Mouse (Mus musculus) lung, postnatal 4 days (tissue): ENCODE results near the gene Prg2.
A peak's percentile ranks its signal among the peaks of the same experiment; 100 is the strongest.

Source experiments
- DNase-seq, 2 experiments: peaks; one replicate each; pipeline ENCODE4 v3.0.0; 2021

Prg2 gene

DNA sequence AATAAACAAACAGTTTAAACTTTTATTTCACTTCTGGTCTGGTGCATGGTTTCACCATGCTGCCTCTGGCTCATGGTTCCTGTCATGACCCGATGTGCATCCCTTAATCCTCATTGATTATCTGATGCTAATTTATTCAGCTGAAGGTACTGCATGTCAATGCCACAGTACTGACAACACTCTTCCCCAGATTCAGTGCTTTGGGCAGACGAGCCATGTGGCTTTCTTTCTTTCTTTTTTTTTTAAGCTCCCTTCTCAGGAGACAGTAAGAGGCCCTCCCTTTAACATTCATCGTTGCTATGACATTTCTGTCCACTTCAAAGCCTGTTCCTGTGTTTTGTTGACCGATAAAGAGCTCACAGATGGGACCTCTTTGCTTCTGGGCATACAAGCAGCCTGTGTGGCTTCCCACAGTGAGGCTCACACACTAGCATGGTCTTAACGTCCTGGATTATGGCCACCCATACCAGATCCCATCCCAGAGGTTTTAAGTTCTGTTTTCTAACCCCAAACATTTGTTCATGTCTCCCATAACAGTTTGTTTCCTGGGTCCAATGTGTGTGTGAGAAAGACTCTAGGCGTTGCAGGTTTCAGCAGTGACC lies 17.3 kb upstream of the Prg2 start:
- DNase-seq = no peak

GRCm38 (mm10) chr2:84964111-84964801 lies 16.0 kb upstream of the Prg2 start:
- no peak for DNase-seq

GRCm38 (mm10) chr2:84967318-84967991 lies 12.8 kb upstream of the Prg2 start:
- no peak for DNase-seq

DNA sequence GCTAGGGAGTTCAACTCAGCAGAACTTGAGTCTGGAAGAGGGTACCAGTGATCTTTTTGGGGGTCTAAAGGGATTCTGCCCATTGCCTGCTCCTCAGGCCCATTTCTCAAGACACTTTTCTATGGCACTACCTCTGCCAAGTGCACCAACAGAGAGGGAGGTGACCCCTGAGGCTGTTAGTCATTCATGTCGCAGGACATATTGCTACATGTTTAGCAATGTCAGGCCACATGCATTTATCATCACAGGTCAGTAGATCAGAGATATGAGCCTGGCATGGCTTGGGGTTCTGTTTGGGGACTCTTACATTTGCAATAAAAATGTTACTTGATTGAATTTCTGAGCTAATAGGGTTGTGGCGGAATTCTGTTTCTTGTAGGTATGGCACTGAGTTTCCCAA lies 4.7 kb upstream of the Prg2 start:
- DNase-seq = no peak

DNA sequence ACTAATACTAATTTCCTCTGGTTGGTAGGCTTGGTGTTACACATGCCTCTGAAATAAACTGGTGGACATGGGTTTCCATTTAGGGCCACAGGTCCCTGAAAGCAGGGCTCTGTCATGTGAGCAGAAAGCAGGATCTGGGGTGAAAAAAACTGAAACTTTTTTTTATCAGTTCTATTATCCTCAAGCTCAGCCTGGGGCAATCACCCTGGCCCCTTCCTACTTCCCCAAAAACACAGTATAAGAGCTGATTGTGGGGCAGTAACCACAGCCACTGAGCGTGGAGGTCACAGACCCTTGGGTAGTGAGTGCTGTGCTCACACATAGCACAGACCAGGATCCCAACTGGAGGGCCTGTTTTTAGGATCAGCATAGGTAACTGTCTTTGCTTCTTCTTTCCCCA lies 7.7 kb downstream of the Prg2 start, which contains the start of gene Prg3:
Prg3 (plus strand) TSS at position 286 of the 400 bp plus-strand sequence.
- no peak for DNase-seq

- DNase-seq = no peak
Measured at GRCm38 (mm10) chr2:84996376-84996775, 16.1 kb downstream of the Prg2 start.

DNA sequence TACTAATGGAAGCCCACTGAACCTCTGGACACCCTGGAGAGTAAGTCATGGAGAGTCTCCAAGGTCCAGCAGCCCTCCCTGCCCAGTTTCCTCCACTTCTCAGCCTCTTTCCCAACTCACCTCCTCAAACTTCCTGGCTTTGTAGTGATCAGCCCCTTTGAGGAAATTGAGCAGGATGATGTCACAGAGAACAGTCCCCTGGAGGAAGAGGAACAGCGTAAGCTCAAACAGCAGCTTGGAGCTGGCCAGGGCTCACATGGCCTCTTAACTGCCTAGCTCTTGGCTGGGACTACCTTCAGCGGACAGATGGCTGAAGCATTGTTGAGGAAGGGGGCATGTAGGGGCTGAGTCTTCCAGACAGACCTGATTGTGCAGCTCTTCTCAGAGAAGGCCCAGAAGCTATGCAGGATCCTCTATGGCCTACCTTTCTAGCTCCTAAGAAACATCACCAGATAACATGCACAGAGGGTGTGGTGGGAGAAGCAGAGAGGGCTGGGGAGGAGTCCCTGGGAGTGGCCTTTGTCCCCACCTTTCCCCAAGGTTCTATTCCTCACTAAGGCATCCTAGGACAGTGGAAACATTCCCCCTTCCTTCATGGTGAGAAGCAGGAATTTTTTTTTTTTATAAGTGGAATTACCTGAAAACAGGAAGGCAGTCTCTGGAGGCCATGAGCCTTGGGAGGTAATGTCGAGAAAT lies 19.4 kb downstream of the Prg2 start:
- DNase-seq = peak in 1 of 2 experiments; percentile 26

- peak; percentile 52 to 63 for DNase-seq
Measured at GRCm38 (mm10) chr2:85001497-85001896, 21.2 kb downstream of the Prg2 start.

GRCm38 (mm10) chr2:85002575-85002974 lies 22.3 kb downstream of the Prg2 start:
- DNase-seq = no peak

DNA sequence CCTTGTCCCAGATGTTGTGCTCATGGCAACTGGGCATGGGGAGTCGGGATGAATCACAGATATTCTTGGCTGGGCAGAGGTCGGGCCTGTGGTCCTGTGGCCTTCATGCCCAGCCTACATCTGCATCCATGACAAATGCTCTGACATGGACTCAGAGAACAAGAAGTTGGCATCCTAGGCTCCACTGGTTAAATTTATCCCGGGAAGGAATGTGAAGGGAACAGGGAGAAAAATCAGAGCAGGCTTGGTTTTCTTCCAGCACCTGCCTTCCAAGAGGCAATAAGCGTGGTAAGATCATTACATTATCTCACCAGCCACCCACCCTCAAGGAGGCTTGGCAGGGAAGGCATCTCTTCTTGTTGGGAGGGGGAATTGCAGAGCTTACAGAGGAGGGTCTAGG lies 24.1 kb downstream of the Prg2 start:
- DNase-seq = no peak

GRCm38 (mm10) chr2:85006600-85006999 lies 26.3 kb downstream of the Prg2 start:
- no peak for DNase-seq

DNA sequence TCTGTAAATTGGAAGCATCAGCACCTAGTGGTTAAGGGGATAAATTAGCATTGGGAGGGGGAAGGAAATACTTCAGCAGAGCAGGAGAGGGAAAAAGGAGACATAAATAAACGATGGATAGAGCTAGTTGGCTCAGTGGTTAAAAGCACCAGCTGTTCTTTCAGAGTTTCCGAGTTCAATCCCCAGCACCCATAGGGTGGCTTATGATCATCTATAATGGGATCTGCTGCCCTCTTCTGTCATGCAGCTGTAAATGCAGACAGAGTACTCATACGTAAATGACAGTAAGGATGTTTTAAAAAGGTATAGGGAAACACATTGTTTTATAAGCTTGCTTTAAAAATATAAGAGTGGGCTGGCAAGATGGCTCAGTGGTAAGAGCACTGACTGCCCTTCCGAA lies 27.5 kb downstream of the Prg2 start:
- peak in 1 of 2 experiments; percentile 27 for DNase-seq

DNA sequence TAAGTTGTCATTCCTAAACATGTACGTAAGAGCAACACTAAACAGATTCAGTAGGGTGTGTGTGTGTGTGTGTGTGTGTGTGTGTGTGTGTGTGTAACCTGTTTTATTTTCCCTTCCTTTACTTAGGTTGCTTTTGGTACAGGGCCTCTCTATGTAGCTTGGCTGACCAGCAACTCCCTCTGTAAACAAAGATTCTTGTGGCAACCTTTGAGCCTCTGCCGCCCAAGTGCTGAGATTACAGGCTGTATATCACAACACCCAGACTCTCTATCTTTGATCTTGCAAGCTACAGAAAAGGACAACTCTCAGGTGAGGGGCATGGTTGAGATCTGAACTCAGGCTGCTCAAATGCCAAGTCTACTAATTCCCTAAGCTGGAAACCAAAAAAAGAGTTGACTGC lies 29.0 kb downstream of the Prg2 start:
- DNase-seq = no peak

DNA sequence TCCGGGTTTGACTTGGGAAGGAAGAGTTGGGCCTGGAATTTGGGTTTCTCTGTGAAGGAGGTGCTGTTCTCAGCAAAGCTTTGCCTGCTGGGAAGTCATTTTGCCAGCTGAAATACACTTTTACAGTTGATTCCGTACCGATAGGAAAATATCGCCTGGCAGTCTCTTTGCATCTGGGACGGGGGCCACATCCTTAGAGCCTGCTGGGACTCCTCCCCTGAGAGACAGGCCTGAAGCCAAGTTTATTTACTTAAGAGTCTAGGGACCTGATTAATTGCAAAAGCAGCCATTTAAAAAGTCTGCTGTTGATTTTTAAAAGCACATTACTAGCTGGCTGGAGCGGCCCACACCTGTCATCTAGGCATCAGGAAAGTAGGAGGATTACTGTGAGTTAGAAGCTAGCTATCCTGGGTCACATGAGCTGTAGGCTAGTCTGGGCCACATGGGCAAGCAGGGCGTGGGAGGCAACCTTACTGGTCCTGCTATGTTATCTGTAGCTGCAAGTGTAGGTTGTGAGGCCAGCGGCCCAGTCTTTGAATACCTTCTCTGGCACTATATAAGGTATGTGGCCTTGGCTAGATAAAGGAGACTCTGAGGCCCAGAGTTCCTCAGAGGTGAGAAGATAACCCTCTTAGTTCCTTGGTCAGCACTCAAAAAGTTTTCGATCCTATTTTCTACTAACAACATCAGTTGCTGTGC lies 31.8 kb downstream of the Prg2 start:
- DNase-seq = peak in 1 of 2 experiments; percentile 13

GRCm38 (mm10) chr2:85012679-85013078 lies 32.4 kb downstream of the Prg2 start:
- DNase-seq = no peak

- no peak for DNase-seq
Measured at GRCm38 (mm10) chr2:85013826-85014587, 33.7 kb downstream of the Prg2 start.

- DNase-seq = no peak
Measured at GRCm38 (mm10) chr2:85014588-85014982, 34.3 kb downstream of the Prg2 start.

- peak in 1 of 2 experiments; percentile 36 for DNase-seq
Measured at GRCm38 (mm10) chr2:85022043-85022442, 41.8 kb downstream of the Prg2 start.

GRCm38 (mm10) chr2:85026178-85026577 lies 45.9 kb downstream of the Prg2 start:
- no peak for DNase-seq

GRCm38 (mm10) chr2:85027281-85027680 lies 47.0 kb downstream of the Prg2 start:
- no peak for DNase-seq

DNA sequence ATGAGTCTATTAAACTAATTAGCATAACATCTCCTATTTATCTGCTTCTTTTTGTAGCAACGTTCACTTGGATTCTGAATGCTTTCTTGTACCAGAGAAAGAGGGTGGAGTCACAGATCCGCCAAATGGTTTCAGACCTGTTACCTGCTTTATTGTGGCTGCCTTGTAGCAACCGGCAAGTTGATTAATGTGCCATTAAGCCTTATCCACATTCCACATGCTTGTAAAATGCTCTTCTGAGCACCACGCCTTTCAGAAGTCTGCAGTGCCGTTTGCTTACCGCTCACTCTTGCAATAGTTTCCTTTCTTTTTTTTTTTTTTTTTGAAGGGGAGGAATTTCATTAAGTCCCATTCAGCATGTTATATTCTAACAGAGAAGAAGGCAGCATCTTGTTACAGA lies 49.6 kb downstream of the Prg2 start:
- DNase-seq = no peak

- DNase-seq = no peak
Measured at GRCm38 (mm10) chr2:85030989-85031388, 50.7 kb downstream of the Prg2 start.
